Mouse (Mus musculus) layer of hippocampus, adult 18-20 months (tissue): ENCODE results near the gene Tbc1d24. TPM values are rescaled to one million over a fixed set of nuclear protein-coding genes. Genes with fewer than 3 reads are reported as not detected.
A peak's percentile ranks its signal among the peaks of the same experiment; 100 is the strongest.
"Not testable (repeated sequence)": the region's sequence is repeated elsewhere in the genome, so short reads cannot be mapped to it uniquely, and the experiment has no call there.

Source experiments
- DNase-seq, 2 experiments: peaks; one replicate each; pipeline ENCODE4 v3.0.0; 2022; ENCODE audit warnings: low spot score in 2 of 2
- microRNA-seq, 2 experiments: library from miRNA; unstranded; fragments of <30 nt; microRNA quantifications; one replicate each; pipeline ENCODE4 v1.2.0; 2021
- total RNA-seq, 2 experiments: library from RNA; stranded (reverse); gene quantifications; 2 replicates each; pipeline ENCODE4 v1.2.3; 2021

The Tbc1d24 gene
- total RNA-seq, 2 experiments from 2014 or later: 54.2 to 57.6 TPM

DNA sequence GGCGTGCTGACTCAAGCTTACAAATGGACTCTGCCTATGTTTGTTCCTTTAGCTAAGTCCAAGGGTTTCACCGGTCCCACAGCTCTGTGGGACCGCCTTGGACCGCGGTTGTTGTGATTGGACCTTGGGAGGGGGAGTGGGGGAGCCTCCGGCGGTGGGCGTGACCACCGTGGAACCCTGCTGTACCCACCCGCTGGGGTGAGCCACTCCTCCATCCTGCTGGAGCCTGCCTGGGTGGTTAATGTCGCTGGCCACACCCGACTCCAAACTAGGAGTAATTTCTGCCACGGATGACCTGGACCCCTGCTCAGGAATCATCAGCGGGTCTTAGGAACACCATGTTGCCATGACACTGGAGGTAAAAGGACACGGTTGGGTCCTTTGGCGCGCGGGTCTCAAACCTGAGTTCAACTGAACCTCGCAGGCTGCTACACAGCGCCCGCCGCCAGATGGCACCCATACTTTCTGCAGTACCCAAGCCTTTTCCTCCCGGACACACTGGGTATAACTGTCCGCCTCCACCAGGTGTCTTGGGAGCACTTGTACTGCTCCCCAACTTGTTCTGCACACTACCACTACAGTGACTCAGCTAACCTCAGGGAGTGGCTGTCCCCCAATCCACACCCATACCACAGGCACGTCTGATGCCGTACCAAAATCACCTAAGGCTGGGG, 53.3 kb downstream of the Tbc1d24 start:
- DNase-seq: peak; percentile 55 to 80

DNA sequence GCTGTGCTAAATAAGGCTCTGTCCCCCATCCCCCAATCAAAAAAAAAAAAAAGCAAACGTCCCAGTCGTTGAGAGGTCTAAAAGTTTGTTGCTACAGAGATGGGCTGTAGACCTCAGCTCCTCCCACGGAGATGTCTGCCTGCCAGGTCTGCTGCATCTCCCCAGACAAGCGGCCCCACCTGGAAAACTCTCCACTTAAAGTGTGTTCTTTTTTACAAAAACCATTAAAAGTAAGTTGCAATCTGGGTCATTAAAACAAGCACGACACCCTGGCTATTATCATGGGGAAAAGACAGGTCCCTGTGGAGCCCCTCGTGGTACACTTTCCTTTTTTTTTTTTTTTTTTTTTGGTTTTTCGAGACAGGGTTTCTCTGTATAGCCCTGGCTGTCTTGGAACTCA, 54.0 kb downstream of the Tbc1d24 start:
- DNase-seq: no peak

DNA sequence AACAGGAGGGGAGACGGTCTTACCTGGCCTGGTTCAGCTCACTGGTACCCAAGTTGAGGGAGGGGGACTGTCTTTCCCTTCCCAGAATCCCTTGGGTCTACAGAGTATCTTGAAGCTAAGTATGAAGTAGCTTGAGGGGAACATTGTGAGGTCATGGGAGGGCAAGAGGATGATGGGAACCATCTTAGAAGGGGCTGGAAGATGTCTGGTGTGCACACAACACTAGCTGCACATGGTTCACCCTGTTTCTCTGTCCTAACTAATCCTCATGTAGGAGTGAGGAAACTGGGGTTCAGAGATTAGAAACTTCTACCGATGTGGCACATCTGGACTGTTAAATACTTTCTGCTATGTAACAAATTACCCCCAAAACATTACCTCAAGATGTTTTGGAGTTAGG, 54.5 kb downstream of the Tbc1d24 start, which contains the start of gene Pdpk1:
Pdpk1 (minus strand) TSS at position 101 of the 400 bp plus-strand sequence.
- no peak for DNase-seq

DNA sequence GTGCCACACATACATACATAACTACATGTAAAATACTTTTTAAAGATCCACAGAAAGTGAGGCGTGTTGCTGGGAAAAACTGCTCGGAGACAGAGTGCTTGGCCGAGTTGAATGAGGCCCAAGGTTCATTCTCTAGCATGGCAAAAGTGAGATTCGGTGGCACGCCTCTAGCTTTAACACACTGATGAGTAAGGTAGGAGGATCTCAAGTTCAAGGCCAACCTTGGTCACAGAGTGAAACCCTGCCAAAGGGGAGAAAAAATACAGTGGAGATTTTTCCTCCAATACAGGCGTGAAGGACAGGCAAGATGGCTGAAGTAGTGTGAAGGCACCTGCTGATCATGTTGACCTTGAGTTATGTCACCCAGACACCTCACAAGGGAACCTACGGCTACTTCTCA, 55.9 kb downstream of the Tbc1d24 start:
- no peak for DNase-seq

DNA sequence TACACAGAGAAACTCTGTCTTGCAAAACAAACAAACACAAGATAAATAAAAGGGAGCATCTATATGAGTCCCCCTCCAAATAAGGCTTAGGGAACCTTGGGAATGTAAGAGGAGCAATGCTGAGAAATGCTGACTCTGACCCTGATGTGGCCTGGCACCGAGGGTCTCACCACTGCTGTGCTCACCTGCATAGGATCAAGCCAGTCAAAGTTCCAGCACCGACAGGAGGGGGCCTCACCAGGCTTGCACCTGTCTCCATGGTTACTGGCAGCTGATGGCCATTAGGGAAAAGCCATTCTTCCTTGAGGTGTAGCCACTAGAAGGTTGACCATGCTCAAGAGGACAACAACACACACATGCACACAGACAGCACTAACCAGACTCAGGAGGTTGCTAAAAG, 62.5 kb downstream of the Tbc1d24 start:
- DNase-seq: no peak

DNA sequence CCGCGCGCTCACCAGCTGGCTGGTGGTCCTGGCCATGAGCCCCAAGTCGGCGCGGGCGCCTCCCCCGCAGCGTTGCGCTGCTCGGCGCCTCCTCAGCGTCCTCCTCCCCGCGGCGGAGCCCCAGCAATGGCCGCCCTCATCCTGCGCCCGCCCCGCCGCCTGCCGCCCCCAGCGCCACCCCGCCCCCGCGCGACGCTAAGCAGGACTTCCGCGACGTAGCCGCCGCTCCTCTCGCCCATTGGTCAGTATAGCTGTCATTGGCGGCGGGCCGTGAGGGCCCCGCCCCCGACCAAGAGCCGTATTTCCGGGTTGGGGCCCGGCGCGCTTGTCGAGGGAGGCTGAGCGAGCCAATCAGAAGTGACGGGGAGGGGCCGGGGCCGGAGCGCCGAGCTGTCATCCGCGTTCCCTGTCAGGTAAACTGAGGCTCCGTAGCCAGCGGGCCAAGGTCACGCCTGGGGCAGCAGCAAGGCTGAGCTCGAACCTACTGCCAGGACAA, 63.9 kb downstream of the Tbc1d24 start:
- peak; percentile 97 to 98 for DNase-seq

DNA sequence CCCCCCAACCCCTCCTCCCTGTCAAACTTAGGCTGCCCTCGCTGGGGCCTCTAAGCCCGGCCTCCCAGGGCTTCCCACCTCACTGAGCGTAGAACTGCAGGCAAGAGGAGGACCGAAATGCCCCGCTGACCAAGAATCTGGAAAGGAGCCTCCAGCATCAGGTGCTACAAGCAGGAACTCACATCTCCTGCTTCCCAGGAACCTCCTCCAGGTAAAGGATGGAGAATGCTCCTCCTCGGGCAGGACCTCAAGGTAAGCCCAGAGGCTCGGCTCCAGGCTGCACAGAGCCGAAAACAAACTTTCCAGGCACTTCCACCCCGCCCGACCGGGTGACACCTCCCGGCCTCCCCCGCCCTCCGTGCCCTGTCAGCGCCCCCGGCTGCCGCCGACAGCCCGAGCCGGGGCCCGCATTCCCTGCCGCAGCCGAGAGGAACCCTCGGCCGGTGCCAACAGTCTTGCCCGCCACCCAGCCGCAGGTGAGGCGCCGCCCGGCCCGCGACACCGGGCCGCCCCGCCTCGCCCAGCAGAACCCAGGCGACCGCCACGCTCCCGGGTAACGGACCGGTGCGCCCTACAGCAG, 64.4 kb downstream of the Tbc1d24 start:
- no peak for DNase-seq

DNA sequence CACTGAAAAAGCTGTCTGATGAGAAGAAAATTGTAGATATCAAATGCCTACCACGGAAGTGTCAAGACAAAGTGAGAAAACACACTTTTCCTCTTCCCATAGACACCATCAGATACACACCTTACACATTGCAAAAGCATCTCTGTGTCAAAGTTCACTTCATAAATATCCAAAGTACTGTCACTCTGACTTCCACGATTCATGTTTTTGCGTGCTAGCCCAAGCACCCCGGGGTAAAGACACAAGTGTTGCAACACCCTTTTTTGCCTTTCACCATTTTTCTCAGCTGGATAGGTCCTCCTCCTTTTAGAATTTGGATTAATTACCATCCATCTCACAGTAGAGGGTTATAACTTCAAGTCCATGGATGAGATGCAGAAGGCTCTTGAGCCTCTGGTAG, 65.4 kb downstream of the Tbc1d24 start:
- DNase-seq: no peak

DNA sequence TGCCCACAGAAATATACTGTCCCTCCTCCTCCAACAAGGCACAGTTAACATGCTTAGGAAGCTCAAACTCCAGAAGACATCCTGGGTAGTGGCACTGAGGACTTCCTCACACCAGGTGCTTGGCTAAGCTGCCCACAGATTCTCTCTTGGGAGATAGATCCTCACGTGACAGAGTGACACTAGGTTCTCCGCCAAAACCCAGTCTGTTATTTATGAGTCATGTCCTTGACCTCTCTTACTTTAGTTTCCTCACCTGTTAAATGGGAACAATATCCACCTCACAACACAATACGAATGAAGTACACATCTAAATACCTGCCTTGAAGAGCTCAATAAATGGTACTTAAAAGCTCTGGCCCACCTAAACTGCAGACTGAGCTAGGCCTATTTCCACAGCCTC, 66.1 kb downstream of the Tbc1d24 start:
- no peak for DNase-seq

DNA sequence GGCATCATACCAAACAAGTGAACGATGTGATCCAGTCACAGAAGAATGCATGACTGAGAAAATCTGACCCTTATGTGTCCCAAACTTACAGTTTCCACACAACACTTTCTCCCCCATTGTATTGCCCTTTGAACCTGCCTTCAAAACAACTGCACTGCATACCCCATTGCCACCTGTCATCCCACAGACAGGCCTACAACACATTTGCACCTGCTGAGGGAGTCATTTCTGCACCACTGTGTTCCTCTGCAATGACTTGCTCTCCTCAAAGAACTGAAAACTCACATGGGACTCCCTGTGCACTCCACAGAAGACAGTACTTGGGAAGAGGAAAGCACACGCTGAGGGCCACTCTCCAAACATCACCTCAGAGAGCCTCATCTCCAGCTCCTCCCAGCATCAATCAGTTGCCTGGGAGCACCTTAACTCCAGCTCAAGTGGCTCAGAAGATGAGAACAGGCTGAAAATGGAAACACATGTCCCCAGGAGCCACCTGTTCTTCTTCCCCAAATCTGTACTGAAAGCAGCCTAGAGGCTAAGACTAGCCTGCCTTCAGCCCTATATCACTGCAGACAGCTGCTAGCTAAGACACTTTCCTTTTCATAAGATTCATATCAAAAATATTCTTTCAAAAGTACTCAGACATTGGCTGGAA, 68.0 kb downstream of the Tbc1d24 start:
- no peak for DNase-seq

DNA sequence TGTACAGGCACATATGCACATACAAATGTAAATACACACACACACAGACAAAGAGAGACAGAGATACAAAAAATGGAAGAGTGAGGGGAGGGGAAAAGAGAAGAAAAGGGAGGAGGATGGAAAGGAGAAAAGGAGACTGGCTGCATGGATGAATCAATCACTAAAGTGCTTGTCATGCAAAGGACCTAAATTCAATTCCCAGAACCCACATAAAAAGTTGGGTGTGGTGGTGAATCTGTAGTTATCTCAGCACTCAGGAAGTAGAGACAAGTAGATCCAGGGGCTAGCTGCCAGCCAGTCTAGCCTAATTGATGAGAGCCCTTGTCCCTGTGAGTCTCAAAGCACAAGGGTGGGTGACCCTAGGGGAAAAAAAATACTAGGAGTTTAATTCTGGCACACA, 71.3 kb downstream of the Tbc1d24 start:
- DNase-seq: no peak

DNA sequence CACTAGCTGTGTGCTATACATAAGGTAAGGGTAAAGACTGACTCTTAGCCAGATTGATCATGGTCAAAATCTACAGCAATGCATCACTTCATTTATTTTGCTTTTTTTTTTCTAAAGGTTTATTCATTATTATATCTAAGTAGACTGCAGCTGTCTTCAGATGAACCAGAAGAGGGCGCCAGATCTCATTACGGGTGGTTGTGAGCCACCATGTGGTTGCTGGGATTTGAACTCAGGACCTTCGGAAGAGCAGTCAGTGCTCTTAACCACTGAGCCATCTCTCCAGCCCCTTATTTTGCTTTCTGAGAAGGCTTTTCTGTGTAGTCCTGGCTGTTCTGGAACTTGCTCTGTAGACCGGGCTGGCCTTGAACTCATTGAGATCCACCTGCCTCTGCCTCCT, 72.4 kb downstream of the Tbc1d24 start:
- DNase-seq: not testable (repeated sequence)

DNA sequence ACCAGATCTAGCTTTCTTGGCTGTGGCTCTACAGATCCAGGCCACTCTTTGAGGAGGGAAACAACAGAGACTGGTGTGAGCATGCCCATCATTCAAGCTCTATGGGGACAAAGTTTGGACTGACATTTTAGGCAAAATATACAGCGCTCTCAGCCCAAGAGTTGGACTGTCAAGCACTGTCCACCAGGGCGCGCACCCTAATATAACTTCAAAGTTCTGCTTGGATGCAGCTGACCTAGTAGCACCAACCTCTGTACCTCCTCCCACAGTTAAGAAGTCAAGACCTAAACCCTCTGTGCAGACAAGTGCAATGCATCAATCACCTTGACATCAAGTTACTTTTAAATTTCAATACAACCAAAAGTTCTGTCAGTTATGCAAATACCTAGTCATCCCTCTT, 73.8 kb downstream of the Tbc1d24 start:
- no peak for DNase-seq

DNA sequence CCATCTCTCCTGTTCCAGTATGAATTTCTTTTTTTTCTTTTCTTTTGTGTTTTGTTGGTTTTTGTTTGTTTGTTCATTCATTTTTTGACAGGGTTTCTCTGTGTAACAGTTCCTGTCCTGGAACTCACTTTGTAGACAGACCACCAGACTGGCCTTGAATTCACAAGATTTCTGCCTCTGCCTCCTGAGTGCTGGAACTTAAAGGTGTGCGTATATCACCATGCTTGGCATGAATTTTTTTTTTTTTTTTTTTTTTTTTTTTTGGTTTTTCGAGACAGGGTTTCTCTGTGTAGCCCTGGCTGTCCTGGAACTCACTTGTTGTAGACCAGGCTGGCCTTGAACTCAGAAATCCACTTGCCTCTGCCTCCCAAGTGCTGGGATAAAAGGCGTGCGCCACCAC, 76.1 kb downstream of the Tbc1d24 start:
- DNase-seq: not testable (repeated sequence)

DNA sequence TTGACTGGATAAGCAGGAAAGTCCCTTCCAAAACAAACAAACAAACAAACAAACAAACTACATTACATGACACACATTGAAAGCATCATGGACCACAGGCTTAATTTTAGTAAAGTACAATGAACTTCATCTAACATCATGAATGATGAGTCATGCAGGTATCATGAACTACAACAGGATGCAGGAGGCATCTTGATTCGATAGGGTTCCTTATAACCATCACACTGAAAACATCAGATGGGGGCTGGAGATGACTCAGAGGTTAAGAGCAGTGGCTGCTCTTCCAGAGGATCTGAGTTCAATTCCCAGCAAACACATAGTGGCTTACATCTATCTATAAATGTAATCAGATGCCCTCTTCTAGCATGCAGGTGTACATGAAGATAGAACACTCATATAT, 77.8 kb downstream of the Tbc1d24 start:
- no peak for DNase-seq

DNA sequence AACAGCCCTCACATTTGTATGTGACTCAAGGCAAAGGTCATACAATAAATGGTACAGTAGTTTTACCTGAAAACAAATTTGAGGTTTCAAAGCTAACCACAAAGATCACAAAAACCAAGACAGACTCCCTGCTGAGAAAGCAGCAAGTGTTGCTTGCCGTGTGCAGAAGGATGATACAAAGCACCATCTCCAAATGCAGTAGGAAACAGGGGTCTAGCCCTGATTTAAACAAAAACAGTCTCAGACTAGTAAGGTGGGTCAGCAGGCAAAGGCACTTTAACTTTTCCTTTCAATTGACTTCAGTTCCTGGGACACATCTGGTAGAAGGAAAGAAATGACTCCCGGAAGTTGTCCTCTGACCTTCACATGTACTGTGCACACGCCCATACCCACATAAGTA, 78.6 kb downstream of the Tbc1d24 start:
- no peak for DNase-seq

Small RNA genes within 50 kb of the gene (microRNA-seq; reads per million reads assigned to microRNA genes)
- gene Mir5134 (1.5 to 3.1 reads per million in 2 experiments), gene Mir6965 (0 to 0.49 reads per million in 2 experiments)

Other genes starting within 250 kb of the Tbc1d24 start
- not detected for gene Prss30, start 225.0 kb downstream of the Tbc1d24 start, total RNA-seq
- not detected for gene Prss22, start 207.5 kb downstream of the Tbc1d24 start, total RNA-seq
- not detected for gene Prss27, start 167.4 kb downstream of the Tbc1d24 start, total RNA-seq
- 10 to 100 TPM; 23.2 to 25.0 TPM for gene Kctd5, start 132.1 kb downstream of the Tbc1d24 start, total RNA-seq
- 100 to 1,000 TPM; 104 to 113 TPM for gene Pdpk1, start 54.6 kb downstream of the Tbc1d24 start, total RNA-seq
- gene Amdhd2, start 41.8 kb downstream of the Tbc1d24 start, total RNA-seq: 10 to 100 TPM; 31.0 to 31.7 TPM
- gene Atp6v0c, start 35.9 kb downstream of the Tbc1d24 start, total RNA-seq: 1,000 to 10,000 TPM; 1,141 to 1,201 TPM
- gene Ntn3, start 4.0 kb upstream of the Tbc1d24 start, total RNA-seq: 1 to 10 TPM; 7.5 to 9.9 TPM
- 1 to 10 TPM; 7.3 to 8.5 TPM for gene Tedc2, start 15.3 kb upstream of the Tbc1d24 start, total RNA-seq
- gene Ccnf, start 45.9 kb upstream of the Tbc1d24 start, total RNA-seq: 1 to 10 TPM; 4.8 to 5.0 TPM
- under 1 TPM; 0.51 to 0.92 TPM for gene Abca17, start 145.5 kb upstream of the Tbc1d24 start, total RNA-seq
- 10 to 100 TPM; 59.2 to 61.4 TPM for gene Abca3, start 146.4 kb upstream of the Tbc1d24 start, total RNA-seq
- gene Rnps1, start 209.0 kb upstream of the Tbc1d24 start, total RNA-seq: 100 to 1,000 TPM; 123 to 124 TPM
- gene Eci1, start 221.1 kb upstream of the Tbc1d24 start, total RNA-seq: 10 to 100 TPM; 27.3 to 34.2 TPM
- 10 to 100 TPM in 1 of 2 experiments, 1 to 10 TPM in 1; 9.6 to 11.4 TPM for gene Dnase1l2, start 237.5 kb upstream of the Tbc1d24 start, total RNA-seq